Comparison of ENCODE assay signal across 7 mouse cellular contexts in genomic region chr2:63454263-63455011, GRCm38 (mm10).
A peak's percentile ranks its signal among the peaks of the same experiment; 100 is the strongest.
DNase-seq lines count a peak whose midpoint lies in the region; ATAC-seq and TF ChIP-seq lines count a peak whose summit lies in the region.

No protein-coding gene starts in this region.

- H3K4me3 ChIP-seq in lung, postnatal 0 days (ENCODE audit: low read depth, low read length): no peak overlapping the region
- no peak overlapping the region for H3K4me3 ChIP-seq in intestine, embryonic 15.5 days (replicated peaks)

- TF ChIP-seq EP300 in lung, postnatal 0 days (IDR thresholded peaks at IDR 0.05): no peak

- no peak for TF ChIP-seq CTCF in lung, postnatal 0 days (IDR thresholded peaks at IDR 0.05)

- H3K9ac ChIP-seq in lung, postnatal 0 days (replicated peaks; ENCODE audit: low read depth): no peak overlapping the region
- H3K9ac ChIP-seq in intestine, embryonic 15.5 days: no peak overlapping the region

- no peak overlapping the region for H3K4me2 ChIP-seq in lung, postnatal 0 days (replicated peaks; ENCODE audit: low read depth, low read length)
- H3K4me2 ChIP-seq in intestine, embryonic 15.5 days (replicated peaks): 0 out of 2 replicates have a peak overlapping the region, but pooled peaks have one; percentile 19

- no peaks in the 10 kb centered on the region for H3K9me3 ChIP-seq in lung, postnatal 0 days (ENCODE audit: low read length)
- no peaks in the 10 kb centered on the region for H3K9me3 ChIP-seq in intestine, embryonic 15.5 days

- H3K27ac ChIP-seq in lung, postnatal 0 days (ENCODE audit: low read length): no peak overlapping the region
- no peak overlapping the region for H3K27ac ChIP-seq in intestine, embryonic 15.5 days

- no peaks in the 10 kb centered on the region for H3K4me1 ChIP-seq in lung, postnatal 0 days (ENCODE audit: insufficient read depth, low read depth, low read length)
- 0 out of 2 replicates have a peak, but pooled peaks cover 2% of the 10 kb centered on the region for H3K4me1 ChIP-seq in intestine, embryonic 15.5 days (replicated peaks)

- DNase-seq in lung, postnatal 0 days (ENCODE audit: low spot score): peak; percentile 4
- no peak for DNase-seq in lung, postnatal 14 days
- peak; percentile 32 to 38 for DNase-seq in cerebellum, postnatal 36 days
- peak; percentile 64 for DNase-seq in right cerebral cortex, adult 18-20 months
- DNase-seq in adrenal gland, postnatal 4 days (ENCODE audit: low spot score in 2 of 2): no peak
- DNase-seq in thymus, postnatal 10 days (ENCODE audit: low spot score in 2 of 2): no peak

- no peaks in the 10 kb centered on the region for H3K36me3 ChIP-seq in lung, postnatal 0 days (ENCODE audit: insufficient read depth, low read length)
- no peaks in the 10 kb centered on the region for H3K36me3 ChIP-seq in intestine, embryonic 15.5 days

- ATAC-seq in lung, postnatal 0 days: peak; percentile 21; the same call in 1 of the 2 replicates
- ATAC-seq in intestine, embryonic 15.5 days: peak; percentile 36; the same call in 1 of the 2 replicates

- 27% methylated on average over 10 of the region's 10 CpGs for WGBS in lung, postnatal 0 days
- WGBS in intestine, embryonic 15.5 days: 41% methylated on average over 10 of the region's 10 CpGs

- no peaks in the 10 kb centered on the region for H3K27me3 ChIP-seq in lung, postnatal 0 days (replicated peaks; ENCODE audit: insufficient read depth, low read length)
- H3K27me3 ChIP-seq in intestine, embryonic 15.5 days (replicated peaks): no peaks in the 10 kb centered on the region

Comparison
In these comparisons a context has a peak if more than half of its experiments do, and no peak if none do; other contexts are left out.
1. DNase-seq: peak in lung, postnatal 0 days (single experiment), cerebellum, postnatal 36 days (2 of 2) and right cerebral cortex, adult 18-20 months (single experiment); none in lung, postnatal 14 days (single experiment), adrenal gland, postnatal 4 days (0 of 2) and thymus, postnatal 10 days (0 of 2).